ENCODE assay signal across 27 mouse cellular contexts in the genomic region with DNA sequence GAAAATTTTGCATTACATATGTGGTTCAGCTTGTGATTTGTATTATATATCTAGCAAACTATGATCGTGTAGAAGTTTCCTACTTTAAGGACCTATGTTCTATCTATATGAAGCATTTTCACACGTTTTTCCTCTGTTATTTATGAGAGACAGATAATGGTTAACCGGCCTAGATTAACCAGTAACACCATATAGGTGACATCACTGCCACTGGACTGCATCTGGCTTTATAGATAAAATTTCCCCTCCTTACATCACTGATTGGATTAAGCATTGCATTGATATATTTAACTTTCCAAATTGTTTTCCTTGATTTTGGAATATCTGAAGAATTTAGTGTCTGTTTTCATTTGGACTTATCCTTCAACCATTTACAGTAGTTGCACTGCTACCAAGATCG.
"Had no signal": no experiment of that assay in that cellular context is flagged by ENCODE, and none has a peak within 500 bp of the region (broad histone marks: within the 10 kb centered on the region; RNA-seq: fewer than 3 reads in every experiment).

No protein-coding gene starts in this region.

- H3K9ac ChIP-seq: embryonic facial prominence, embryonic 12.5 days; embryonic facial prominence, embryonic 13.5 days; embryonic facial prominence, embryonic 15.5 days; forebrain, embryonic 12.5 days; forebrain, embryonic 13.5 days; forebrain, embryonic 15.5 days; forebrain, postnatal 0 days had no signal

- ATAC-seq: forebrain, embryonic 13.5 days; forebrain, embryonic 15.5 days; forebrain, embryonic 16.5 days; forebrain, postnatal 0 days had no signal

- H3K4me2 ChIP-seq: embryonic facial prominence, embryonic 12.5 days; embryonic facial prominence, embryonic 13.5 days; embryonic facial prominence, embryonic 15.5 days; forebrain, embryonic 12.5 days; forebrain, embryonic 13.5 days; forebrain, embryonic 15.5 days had no signal

- H3K27me3 ChIP-seq: embryonic facial prominence, embryonic 12.5 days; embryonic facial prominence, embryonic 13.5 days; embryonic facial prominence, embryonic 15.5 days; forebrain, embryonic 12.5 days; forebrain, embryonic 13.5 days; forebrain, embryonic 15.5 days had no signal

- H3K4me1 ChIP-seq: embryonic facial prominence, embryonic 10.5 days; embryonic facial prominence, embryonic 12.5 days; embryonic facial prominence, embryonic 13.5 days; embryonic facial prominence, embryonic 15.5 days; forebrain, embryonic 10.5 days; forebrain, embryonic 12.5 days; forebrain, embryonic 15.5 days had no signal

- H3K36me3 ChIP-seq: embryonic facial prominence, embryonic 10.5 days; embryonic facial prominence, embryonic 12.5 days; embryonic facial prominence, embryonic 13.5 days; embryonic facial prominence, embryonic 15.5 days; forebrain, embryonic 10.5 days; forebrain, embryonic 12.5 days; forebrain, embryonic 15.5 days had no signal

- H3K4me3 ChIP-seq: embryonic facial prominence, embryonic 10.5 days; embryonic facial prominence, embryonic 12.5 days; embryonic facial prominence, embryonic 13.5 days; embryonic facial prominence, embryonic 15.5 days; erythroblast, embryonic 14.5 days; forebrain, embryonic 10.5 days; forebrain, embryonic 12.5 days; forebrain, embryonic 13.5 days; forebrain, embryonic 15.5 days; gastrocnemius, adult 2 months; heart, adult 2 months had no signal

- H3K27ac ChIP-seq: embryonic facial prominence, embryonic 10.5 days; embryonic facial prominence, embryonic 12.5 days; embryonic facial prominence, embryonic 13.5 days; embryonic facial prominence, embryonic 15.5 days; forebrain, embryonic 10.5 days; forebrain, embryonic 12.5 days; forebrain, embryonic 13.5 days; forebrain, embryonic 15.5 days; gastrocnemius, adult 2 months; heart, adult 2 months had no signal

- DNase-seq: cerebellum, adult 8-10 months; cerebellum, adult 9-10 months; cerebellum, adult 9-11 months; cerebellum, postnatal 10 days; cerebellum, postnatal 14 days; cerebellum, postnatal 25 days; cerebellum, postnatal 36 days; embryo, embryonic 11 days; forebrain, postnatal 0 days; gastrocnemius, adult 2 months; gastrocnemius, postnatal 10 days; gastrocnemius, postnatal 14 days; gastrocnemius, postnatal 25 days; gastrocnemius, postnatal 36 days; heart, adult 11 months; heart, adult 18-20 months; heart, adult 2 months had no signal

- H3K9me3 ChIP-seq: embryonic facial prominence, embryonic 10.5 days; embryonic facial prominence, embryonic 12.5 days; embryonic facial prominence, embryonic 13.5 days; embryonic facial prominence, embryonic 15.5 days; forebrain, embryonic 10.5 days; forebrain, embryonic 12.5 days; forebrain, embryonic 13.5 days; forebrain, embryonic 15.5 days had no signal
